Mouse (Mus musculus) gastrocnemius, postnatal 25 days (tissue): ENCODE data around the gene Inpp5a. TPM values are rescaled to one million over a fixed set of nuclear protein-coding genes. Genes with fewer than 3 reads are reported as not detected.

Experiments
- DNase-seq: peaks from one replicate; pipeline ENCODE4 v3.0.0; 2022
- total RNA-seq, 2 experiments: library from RNA; stranded (reverse); gene quantifications; 1 replicate in 1 of 2; 2 replicates in 1 of 2; pipeline ENCODE4 v1.2.3; 2021

Gene Inpp5a
- total RNA-seq, 2 experiments from 2014 or later: 59.6 to 69.6 TPM

DNA sequence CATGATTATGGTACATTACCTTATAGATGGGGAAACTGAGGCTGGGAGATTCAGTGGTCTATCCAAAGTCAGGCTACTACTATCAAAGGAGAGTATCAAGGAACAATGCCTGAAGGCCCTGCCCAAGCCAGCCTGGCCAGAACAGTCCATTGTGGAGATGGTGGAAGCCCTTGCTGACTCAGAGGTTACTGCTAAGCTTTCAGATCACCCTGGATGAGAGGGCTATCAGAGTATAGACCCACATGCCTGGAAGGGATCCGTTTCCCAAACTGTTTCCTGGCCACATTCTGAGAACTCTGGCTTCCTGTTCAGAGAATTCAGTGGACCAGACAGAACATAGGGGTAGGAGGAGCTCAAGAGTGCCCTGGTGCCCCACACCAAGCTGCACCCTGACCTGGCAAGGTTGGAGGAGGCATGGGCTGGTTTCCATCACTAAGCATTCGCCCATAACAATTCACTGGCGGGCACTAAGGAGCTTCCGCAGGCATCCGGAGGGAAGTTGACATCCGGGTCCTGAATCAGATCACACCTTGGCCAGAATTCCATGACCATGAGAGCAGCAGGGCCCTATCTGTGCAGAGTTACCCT is 19.3 kb upstream of the Inpp5a start:
- DNase-seq: no peak

DNA sequence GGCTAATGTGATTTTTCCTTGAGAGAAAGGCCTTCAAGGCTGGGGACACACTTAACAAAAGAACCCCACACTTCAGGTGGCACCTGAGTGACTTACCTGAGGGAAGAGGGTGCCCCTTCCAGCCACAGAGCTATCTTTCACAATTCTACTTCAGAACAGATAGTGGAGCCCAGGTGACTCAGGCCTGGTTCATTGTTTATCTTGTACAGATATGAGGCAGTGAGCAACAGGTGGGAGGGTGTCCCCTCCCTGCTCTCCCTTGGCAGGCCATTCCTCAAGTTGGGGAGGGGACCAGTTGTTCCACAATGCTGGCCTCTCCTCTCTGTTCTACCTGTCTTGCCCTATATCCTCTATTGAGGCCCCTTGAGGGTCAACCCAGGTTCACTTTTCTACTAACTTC is 17.5 kb upstream of the Inpp5a start:
- DNase-seq: no peak

DNA sequence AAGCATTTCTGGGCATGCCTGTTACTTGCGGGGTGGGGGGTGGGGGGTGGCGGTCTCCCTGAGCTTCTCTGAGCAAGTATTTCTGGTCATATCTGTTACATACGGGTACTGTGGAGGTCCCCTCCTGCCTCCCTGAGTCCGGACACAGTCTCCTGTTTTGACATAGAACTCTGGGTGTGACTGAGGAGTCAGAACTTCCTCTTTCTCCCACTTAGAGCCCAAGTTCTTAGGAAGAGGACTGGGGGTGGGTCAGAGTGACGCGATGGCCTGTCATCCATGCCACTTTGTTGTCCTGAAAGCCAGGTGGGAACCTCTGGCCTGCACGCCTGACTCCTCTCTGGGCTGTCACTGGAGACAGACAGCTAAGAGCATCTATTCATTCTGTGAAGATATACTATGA is 11.5 kb upstream of the Inpp5a start:
- no peak for DNase-seq

GRCm38 (mm10) chr7:139378355-139378754 is 10.6 kb upstream of the Inpp5a start:
- DNase-seq: no peak

DNA sequence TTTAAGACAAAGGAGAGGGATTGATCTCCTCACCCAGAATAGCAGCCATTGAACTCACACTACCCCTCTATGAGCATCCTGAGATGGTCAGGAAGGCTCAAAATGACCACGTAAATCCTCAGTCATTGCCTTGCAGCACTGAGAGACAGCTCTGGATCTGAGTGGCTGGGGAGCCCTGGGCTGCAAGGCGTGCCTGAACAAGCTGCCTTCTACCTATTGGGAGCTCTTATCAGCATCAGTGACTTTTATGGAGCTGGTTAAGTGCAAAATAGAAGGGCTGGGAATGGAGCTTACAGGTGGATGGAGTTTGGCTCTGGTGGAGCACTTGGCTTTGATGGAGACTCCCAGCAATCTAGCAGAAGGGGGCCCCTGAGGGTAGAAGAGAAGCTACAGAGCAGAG is 9.2 kb upstream of the Inpp5a start:
- DNase-seq: no peak

DNA sequence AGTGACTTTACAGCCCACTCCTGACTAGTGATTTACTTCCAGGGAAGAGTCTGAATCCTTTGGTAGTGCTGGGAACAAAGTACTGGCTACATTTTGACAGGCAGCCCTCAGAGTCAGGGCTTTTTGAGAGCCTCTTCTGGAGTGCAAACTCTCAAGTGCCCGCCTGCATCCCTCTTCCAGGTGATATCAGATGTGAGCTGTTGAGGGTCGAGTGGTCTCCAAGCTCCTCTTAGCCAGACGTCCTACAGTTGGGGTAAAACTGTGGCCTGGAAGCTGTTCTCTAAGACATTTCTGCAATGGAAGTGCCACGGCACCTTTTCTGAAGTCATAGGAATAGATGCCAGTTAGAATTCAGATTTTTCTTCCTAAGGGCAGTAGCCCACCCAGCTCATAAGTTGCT is 8.7 kb upstream of the Inpp5a start:
- no peak for DNase-seq

- no peak for DNase-seq
Measured at GRCm38 (mm10) chr7:139381877-139382276, 7.0 kb upstream of the Inpp5a start.

DNA sequence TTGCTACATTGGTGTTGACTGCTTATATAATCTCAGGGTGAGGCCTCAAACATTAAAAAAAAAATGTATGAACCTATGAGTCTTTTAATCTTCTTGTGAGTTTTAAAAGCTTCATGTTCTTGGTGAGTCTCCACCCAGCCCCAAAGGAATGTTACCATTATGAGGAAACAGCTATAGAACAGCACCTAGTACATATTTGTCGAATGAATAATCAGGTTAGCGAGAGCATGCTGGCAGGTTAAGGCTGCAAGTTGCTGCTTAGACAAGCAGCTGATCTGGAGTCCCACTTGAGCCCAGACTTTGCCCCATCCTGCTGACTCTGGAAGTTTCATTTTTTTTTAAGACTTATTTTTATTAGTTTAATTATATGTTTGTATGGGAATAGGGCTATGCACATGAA is 6.1 kb upstream of the Inpp5a start:
- DNase-seq: no peak

- DNase-seq: no peak
Measured at GRCm38 (mm10) chr7:139384500-139384899, 4.4 kb upstream of the Inpp5a start.

GRCm38 (mm10) chr7:139384916-139385530 is 3.9 kb upstream of the Inpp5a start:
- no peak for DNase-seq

GRCm38 (mm10) chr7:139386933-139387690 is 1.8 kb upstream of the Inpp5a start:
- no peak for DNase-seq

GRCm38 (mm10) chr7:139387921-139388669 is 814 bp upstream of the Inpp5a start:
- no peak for DNase-seq

DNA sequence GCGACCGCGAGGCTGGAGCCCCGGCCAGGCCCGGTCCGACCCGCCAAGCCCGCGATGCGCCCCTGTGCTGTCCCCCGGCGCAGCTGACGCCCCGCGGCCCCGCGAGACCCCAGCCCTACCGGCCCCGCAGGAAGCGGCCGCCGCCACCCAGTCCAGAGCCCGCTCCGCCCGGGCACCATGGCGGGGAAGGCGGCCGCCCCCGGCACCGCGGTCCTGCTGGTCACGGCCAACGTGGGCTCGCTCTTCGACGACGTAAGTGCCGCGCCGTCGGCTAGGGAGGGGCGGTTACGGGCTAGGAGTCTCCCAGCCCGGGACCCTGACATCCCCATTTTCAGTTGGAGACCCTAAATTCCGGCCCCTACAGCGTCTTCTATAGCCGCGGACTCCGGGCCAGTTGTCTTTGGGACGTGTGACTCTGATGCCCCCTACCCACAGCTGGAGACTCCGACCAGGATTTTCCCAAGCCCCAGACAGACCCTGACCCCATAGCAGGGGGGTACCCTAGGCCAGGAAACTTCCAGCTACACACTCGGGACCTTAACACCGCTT is 378 bp downstream of the Inpp5a start:
- no peak for DNase-seq

DNA sequence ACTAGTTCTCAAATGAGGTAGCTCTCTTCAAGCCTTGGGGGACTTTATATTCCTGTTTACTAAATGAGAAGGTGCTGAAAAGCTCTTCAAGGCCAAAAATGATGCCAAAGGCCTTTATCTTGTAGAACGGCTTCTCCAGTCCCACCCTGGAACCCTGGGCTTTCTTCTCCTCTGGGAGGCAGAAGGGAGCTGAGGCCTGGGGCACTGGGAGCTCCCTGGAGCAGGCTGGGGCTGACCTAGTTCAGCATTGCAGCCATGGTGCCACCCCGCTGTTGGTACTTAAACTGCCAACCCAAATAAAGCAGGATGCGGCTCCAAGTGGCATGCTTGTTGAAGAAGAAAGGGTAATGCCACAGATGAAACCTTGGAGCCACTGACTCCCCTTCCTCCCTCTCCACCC is 1.5 kb downstream of the Inpp5a start:
- no peak for DNase-seq

GRCm38 (mm10) chr7:139390926-139391325 is 2.0 kb downstream of the Inpp5a start:
- no peak for DNase-seq

- DNase-seq: no peak
Measured at GRCm38 (mm10) chr7:139391691-139392090, 2.8 kb downstream of the Inpp5a start.

- DNase-seq: no peak
Measured at GRCm38 (mm10) chr7:139392106-139392505, 3.2 kb downstream of the Inpp5a start.

- no peak for DNase-seq
Measured at GRCm38 (mm10) chr7:139392691-139393235, 3.9 kb downstream of the Inpp5a start.

GRCm38 (mm10) chr7:139397521-139397920 is 8.6 kb downstream of the Inpp5a start:
- DNase-seq: peak; percentile 48

- no peak for DNase-seq
Measured at GRCm38 (mm10) chr7:139398111-139398510, 9.2 kb downstream of the Inpp5a start.

- no peak for DNase-seq
Measured at GRCm38 (mm10) chr7:139398530-139399021, 9.7 kb downstream of the Inpp5a start.

DNA sequence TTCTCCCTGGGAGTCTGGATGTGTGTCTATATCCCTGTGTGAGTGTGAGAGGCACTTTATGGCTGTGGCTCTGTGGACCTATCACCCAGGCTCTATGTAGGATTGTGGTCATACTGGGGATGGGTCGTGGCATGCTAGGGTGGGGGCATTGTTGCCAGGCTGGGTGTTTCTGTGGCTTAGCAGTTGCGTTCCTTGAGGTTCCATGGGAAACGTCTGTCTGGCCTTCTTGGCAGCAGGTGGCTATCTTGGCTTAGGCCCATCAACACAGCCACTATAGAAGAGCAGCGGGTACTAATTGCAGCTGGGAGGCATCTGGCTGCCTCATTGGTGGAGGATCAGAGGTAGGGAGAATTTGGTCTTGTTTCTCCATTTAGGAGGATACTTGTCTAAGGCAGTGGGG is 10.7 kb downstream of the Inpp5a start:
- DNase-seq: no peak
